Mouse (Mus musculus): ENCODE measurements around the gene Baz2b.
A peak's percentile ranks its signal among the peaks of the same experiment; 100 is the strongest.

Baz2b gene

DNA sequence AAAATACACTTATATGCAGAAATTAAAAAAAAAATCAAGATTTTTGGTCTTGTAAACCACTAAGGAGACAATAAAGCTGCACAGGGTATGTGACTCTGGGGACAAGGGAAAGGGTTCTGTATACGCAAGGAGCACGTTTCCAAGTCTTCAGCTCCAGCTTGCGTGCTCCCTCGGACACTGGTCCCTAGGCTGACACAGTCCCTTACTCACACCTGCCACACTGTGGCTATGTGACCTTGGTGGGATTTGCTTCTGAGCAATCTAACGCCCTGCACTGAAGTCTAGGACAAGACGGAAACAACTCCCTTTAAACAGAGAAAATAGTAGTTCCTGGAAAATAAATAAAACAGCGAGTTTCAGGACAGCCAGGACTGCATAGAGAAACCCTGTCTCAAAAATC lies 253.7 kb downstream of the Baz2b start:
- no peak for DNase-seq (ENCODE audit: low read depth, low spot score)

DNA sequence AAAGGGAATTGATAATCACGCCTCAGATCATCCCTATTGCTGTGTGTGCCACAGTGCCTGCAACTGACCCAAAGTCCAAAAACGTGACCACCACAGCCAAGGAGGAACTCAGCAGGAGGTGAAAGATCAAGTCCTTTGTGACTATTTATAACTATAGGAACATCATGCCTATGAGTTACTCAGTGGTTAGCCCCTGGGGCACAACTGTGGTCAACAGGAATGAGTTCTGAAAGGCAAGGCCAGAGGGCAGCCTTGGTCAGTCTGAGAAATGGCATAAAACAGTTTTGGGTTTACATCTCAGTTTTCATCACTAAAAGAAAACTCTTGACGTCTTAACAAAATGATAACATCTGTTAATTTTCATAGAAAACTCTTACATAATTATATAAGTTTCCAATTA lies 254.8 kb downstream of the Baz2b start:
- no peak for DNase-seq (ENCODE audit: low read depth, low spot score)

DNA sequence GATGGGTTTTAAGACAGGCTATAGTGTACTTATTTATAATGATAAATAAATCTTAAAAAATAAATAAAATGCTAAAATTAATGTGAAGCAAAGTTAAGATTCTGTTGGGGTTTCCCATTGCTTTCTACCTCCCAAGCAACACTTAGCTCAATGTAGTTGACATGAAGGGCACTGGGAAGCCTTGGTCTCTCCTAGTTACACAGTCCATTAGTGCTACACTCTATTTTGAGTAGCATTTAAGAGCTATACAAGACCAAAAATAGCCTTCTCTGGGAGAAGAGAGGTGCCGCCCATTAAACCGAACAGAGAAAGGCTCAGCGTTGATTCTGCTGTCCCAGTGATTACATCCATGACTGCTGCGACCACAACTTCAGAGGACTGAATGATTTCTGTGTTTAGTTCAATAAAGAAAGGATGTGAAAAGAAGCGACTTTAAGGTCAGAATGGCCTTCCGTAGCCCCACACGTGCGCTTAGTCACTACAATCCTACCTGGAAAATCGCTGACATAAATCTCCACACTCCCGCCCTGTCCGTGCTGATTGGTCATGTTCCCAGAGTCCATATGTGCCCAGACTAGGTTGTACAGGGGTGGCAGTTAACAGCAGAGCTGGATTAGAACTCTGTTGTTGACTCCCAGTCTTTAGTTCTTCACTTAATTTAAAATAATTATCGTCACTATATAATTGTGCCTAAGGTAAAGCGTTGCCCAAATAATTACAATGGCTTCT lies 257.2 kb downstream of the Baz2b start:
- DNase-seq (ENCODE audit: low read depth, low spot score): no peak

DNA sequence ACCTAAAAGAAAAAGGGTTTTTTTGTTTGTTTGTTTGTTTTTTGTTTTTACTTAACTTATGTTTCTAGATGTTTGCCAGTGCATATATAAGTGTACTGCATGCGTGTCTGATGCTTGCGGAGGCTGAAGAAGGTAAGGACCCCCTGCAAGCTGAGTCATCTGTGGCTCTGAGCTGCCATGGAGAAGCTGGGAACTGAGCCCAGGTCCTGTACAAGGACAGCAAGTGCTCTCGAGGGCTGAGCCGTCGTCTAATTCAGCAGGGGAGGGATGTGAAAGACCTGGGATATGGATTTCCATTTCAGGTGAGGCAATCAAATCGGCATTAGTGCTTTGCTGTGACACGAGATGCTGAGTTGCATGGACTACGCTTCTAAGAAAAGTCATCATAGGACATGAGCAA lies 257.9 kb downstream of the Baz2b start:
- no peak for DNase-seq (ENCODE audit: low read depth, low spot score)

DNA sequence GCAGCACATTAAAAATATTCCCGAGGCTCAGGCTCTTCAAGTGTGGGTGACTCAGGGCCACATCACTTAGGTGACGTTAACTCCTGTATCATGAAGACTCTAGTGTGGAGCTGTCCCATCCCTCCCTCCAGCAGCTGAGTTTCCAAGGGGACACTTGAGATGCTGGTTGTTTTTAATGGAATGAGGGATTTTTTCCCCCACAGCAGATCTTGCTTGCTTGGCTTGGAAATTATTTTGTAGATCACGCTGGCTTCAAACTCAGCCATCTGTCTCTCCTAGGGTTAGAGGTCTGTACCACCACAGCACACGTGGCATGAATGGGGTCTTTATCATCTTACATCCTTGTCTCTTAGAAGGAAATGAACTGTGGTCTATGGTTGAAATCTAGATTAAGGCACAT lies 258.5 kb downstream of the Baz2b start:
- no peak for DNase-seq (ENCODE audit: low read depth, low spot score)

DNA sequence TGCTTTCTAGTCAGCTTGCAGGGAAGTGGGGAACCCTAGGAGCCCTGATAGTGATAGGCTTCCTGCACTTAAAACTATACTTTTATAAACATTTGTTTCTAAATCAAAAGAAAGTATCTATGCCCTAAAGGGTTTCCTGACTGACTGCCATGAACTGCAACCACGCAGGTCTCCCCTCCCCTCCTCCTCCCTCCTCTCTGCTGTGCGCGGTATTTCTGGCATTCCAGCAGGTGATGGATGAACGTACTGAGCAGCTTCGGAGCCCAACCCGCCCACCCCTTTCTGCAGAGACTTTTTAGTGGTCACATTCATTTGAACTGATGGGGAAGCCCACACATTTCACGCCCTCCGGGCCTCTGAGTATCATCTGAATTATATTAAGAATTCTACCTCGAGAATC lies 273.3 kb downstream of the Baz2b start:
- no peak for DNase-seq (ENCODE audit: low read depth, low spot score)

DNA sequence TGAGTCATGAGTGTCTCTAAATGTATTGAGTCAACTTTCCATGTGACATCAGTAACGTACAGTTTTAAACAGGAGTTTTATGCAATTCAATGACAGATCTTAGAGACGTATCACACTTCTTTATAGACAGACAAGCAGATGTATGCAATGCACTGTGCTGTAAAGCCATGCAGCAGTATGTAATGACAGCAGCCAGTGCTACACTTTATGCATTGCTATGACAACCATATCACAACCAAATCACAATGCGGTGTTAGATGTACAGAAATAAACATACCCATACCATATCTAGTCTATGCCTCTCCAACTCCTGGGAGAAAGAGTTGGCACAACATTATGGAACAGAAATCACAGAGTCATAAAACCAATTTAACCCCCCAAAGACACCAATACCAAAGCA lies 276.5 kb downstream of the Baz2b start:
- no peak for DNase-seq (ENCODE audit: low read depth, low spot score)

DNA sequence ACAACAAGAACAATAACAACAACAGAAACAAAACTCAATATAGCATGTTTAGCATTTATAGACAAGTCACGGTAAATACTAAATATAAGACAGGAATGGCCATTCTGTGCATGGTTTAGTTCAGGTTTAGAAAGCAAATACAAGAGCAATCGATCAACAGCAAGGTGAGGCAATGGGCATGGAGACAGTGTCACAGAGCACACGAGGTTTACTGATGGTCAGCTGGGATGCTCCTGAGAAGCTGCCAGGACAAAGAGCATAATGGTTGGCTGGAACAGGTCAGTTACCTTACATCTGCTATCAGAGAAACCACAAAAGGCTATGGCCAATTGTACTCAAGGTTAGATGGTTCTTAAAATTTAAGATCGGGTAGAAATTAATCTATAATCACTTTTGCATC lies 277.4 kb downstream of the Baz2b start:
- DNase-seq (ENCODE audit: low read depth, low spot score): no peak

DNA sequence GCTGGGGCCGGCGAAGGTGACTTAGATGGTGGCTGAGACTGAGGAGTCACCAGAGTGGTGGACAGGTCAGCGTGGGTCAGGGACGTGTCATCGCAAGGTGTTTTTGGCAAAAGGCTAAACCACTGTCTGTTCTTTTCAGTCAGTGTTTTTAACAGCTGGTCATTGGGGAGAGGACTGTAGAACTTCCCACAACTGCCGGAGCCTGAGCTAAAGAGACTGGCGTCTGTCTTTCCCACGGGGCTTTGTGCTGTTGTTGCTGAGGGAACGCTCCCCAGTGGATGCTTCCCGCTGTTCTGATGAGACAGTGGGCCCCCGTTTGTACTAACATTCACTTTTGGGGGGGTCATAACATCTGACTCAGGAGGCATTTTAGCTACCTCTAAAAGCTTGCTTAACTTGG lies 296.0 kb downstream of the Baz2b start:
- DNase-seq (ENCODE audit: low read depth, low spot score): no peak

DNA sequence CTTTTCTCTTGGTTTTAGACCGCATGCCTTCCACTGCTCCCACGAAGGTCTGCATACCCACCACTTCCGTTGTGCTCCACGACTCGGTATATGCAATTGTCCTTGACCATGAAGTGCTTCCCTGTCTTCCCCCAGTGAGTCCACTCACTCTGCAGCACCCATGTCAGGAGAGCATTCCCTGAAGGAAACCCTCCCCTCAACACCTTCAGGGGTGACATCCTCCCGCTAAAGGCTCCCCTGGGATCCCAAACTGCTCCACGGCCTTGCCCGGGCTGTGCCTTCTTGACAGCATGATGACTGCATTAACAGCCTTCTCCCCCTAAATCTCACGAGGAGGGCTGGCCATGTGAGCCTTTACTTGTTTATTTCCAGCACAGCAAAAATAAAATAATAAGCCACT lies 301.6 kb downstream of the Baz2b start:
- DNase-seq (ENCODE audit: low read depth, low spot score): no peak

DNA sequence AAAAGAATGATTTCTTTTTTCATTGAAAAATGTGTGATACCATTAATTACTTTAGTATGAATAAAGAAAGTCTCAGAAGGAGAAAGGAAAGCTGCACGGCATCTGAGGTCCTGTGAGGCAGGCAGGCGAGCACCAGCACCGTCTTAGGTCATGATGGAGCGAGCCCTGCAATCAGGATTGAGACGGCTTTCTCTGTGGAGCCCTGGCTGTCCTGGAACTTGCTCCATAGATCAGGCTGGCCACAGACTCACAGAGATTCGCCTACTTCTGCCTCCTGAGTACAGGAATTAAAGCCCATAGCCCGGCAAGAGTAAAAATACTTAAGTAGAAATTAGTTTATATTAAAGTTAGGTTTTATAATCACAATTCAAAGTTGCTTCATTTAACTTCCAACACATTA lies 305.6 kb downstream of the Baz2b start:
- no peak for DNase-seq (ENCODE audit: low read depth, low spot score)

DNA sequence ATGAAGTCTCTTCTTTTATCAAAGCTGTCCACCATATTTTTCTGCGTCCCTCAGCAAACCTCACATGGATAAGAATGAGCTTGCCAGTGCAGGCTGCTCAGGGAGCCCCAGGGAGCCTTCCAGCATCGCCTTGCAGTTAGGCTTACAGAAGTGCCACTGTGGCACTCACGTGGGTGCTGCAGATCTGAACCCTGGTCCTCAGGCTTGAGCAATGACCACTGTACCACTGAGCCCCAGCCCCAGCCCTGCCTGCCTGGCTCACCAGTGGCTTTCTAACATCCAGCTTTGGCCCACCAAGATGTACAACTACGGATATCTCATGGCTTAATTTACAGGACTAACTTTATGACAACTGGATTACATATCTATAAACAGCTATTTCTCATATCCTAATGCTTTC lies 311.0 kb downstream of the Baz2b start:
- no peak for DNase-seq (ENCODE audit: low read depth, low spot score)

DNA sequence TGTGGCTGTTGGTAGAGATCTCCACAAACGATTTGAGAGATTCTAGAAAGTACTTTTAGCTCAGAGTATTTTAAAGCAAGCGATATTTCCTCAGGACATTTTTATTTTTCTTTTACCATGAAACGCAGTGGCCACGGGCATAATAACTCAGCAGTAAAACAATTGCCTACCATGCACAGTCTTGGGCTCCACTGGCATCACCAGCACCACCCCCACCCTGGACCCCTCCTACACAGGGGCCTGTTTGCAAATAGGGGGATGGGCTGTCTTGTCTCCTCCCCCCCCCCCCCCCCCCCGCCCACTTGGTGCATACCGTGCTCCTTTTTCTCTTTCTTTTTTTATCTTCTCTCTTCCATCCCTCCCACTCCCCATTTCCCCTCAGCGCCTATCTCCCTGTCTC lies 311.5 kb downstream of the Baz2b start:
- DNase-seq (ENCODE audit: low read depth, low spot score): no peak

DNA sequence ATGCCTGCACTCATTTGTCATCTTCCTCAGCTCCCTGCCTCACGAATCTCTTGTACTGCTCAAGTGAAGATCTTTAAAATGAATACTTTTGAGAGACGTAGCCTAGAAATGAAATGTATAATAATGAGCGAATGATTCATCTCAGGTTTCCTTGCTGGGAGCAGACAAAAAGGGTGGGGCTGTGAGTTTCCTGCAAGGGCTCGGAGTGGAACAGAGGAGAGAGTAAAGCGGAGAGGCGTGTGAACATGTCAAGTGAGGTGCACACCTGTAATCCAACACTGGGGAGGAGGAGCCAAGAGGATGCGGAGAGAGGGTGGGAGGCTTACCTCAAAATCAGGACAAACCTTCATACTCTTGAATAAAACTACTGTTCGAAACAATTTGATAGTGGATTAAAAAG lies 312.8 kb downstream of the Baz2b start:
- DNase-seq (ENCODE audit: low read depth, low spot score): no peak

DNA sequence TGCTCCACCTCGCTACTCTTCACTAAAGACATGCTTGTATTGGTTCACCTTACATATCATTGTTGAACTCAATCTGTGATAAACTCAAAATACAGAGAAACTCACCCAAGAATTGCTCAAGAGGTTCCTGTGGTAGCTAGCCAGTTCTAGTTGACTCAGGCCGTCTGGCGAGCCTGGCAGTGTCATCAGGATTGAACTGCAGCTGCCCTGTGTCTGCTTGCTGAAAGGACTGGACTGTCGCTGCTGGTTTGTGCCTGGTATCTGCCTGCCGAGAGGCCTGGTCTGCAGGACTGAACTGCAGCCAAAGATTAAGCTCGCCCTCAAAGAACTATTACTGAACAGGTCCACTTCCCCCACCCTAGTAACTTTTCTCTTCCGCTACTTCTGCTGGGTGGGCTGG lies 313.2 kb downstream of the Baz2b start:
- no peak for DNase-seq (ENCODE audit: low read depth, low spot score)

DNA sequence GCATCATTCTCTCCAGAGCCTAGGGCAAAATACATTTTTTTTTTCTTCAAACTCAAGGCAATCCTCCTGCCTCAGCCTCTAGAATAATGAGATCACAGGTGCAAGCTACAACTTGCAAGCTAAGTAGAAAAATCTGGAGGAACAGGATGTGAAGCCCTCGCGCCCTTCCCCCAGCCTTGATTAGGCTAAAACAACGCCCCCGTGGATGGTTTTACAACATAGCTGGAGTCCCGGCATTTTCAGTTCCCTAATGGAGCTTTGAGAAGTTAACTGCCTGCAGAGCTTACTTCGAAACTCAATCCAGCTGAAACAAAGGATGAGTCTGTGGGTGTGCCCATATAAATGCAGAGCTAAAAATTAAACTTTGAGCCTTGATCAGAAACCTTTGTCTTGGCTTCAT lies 319.9 kb downstream of the Baz2b start:
- DNase-seq (ENCODE audit: low read depth, low spot score): no peak

DNA sequence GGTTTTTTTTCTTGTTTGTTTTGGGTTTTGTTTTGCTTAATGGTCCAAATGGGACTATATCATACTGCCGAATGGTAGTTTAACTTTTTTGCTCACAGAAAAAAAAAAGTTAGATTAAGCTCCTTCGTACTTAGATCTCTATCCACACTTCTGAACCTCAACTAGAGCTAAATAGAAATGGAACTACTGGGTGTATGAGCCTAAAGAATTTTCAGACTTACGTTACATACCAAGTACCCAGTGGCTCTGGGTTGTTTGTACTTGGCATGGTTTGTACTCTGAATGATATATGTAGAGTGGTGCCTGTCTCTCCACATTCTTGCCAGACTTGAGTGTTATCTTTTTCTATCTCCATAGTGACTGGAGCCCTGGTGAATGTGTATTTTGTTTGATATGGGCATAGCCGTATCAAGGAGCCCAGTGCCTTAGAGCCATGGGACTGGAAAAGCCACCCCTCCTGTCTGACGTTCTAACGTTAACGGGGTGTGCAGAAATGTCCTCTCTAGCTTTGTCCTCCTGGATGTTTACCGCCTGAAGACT lies 326.8 kb downstream of the Baz2b start:
- DNase-seq (ENCODE audit: low read depth, low spot score): no peak

DNA sequence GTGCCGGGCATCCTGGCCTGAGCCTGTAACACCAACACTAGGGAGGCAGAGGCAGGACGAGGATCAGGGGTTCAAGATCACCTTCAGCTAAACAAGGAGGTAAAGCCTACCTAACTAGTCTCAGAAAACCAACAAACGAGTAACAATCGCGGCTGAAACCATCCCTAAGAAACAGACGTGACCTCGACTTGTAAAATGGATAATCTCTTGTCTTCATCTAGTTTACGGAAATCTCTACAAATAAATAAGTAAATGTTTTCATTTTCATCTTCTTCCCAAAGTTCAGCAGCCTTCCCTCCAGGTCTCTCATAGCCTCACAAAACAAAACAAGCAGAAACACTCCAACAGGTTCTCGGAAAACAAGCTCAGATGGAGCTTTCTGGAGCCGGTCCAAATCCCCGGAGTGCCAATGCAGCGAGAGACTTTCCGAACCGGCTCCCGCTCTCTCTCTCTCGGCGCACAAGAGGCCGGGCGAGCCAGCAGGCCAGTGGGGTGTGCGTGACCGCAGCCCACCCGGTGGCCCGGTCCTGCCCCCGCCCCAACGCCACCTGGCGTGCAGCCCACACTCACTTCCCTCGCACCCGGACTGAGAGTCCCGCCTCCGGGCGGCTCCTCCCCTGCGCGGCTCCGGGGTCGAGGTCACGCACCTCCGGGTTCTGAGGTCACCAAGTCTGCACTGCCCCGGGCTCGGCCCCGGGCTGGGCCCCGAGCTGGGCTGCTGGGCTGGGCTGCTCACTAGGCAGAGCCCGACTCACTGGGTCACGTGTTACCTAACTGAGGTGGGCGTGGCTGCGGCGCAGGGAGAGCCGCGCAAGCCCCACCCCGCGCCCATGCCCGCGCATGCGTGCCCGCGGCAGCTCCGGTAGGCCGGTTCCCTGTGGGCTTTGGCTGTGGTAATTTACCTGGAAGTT lies 327.6 kb downstream of the Baz2b start, which contains the start of gene Wdsub1:
Wdsub1 (minus strand) TSS at position 761 of the 911 bp plus-strand sequence.
- peak; percentile 80 for DNase-seq (ENCODE audit: low read depth, low spot score)

DNA sequence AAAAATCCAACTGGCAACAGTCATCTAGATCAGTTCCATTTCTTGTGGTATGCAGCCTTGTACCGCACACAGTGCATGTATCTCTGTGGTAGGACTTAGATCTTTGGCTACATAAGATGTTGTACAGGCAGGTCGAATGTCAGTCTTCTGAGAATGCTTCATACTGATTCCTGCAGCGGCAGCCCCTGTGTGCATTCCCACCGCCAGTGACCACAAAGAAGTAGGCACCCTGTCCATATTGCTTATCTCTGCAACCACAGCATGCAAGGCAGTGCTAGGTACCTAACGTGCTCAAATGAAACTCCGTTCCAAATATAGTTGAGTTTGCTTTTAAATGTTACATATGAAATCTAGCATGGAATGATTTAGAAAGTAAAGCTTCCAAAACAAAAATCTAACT lies 328.2 kb downstream of the Baz2b start:
- DNase-seq (ENCODE audit: low read depth, low spot score): no peak

DNA sequence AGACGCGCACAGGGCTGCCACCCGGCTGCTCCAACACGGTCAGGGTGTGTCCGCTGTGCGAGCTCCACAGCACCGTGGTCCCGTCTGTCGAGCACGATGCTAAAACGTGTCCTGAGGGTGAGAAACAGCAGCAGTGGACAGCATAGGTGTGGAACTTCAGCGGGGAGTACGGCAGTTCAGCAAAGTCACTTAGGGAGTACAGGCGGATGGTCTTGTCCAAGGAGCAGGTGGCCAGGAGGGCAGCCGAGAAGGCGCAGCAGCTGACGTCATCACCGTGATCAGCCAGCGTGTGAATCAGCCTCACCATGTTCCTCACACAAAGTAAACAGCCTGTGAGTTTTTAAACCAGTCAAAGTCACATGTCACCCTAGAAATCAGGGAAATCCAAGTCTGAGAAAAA lies 331.4 kb downstream of the Baz2b start:
- DNase-seq (ENCODE audit: low read depth, low spot score): no peak

DNA sequence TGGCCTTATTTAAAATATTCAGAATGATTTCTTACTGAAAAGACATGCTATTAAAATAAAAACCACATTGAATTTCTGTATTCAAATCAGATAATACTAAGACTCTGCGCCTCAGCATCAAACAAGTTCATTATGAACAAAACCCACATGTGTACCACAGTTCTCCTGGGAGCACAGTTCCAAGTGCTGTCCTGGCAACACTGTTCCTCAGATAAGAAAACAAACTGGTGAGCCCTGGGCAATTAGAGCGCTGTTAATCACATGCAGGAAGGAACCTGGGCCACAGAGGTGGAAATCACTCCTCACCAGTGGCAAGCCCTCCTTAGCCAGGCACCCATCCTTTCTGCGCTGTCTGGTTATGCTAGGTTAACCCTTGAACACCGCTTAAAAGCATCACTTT lies 332.3 kb downstream of the Baz2b start:
- DNase-seq (ENCODE audit: low read depth, low spot score): no peak

DNA sequence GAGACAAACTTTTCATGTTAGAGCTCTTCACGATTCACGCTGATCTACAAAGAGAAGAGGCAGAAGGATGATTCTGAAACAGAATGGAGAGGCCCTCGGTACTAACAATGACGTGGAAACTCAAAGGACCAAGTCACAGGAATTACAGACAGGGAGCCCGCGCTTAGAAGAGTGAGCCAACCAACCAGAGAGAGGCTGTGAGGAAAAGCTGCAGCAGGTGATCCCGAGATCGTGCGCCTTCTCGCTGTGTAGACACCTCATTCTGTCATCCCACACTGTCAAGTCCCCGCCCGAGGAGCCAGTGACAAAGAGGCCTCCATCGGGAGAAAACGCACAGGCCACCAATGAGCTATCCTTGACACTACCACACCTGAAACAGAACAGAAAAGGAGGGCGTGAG lies 333.2 kb downstream of the Baz2b start:
- no peak for DNase-seq (ENCODE audit: low read depth, low spot score)

DNA sequence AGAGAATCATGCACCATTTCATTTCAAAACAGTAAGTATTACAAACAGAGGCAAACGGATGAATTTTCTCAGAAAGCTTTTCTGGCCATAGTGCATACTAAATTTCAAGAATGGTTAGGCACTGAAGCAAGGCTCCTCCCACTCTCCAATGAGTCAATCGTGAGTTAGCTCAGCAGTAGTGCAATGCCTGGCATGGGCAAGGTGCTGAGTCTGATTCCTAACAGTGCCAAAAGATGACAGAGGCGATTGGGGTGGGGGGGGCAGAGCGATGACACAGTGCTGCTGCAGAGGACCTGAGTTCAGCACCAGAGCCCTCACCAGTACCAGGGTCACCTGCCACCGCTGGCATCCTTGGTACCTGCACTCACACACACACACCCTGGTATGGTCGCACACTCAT lies 339.1 kb downstream of the Baz2b start:
- DNase-seq (ENCODE audit: low read depth, low spot score): no peak

Data from retina, postnatal 7 days (tissue).